Mouse (Mus musculus) heart, postnatal 10 days (tissue): Measurements from ENCODE around the gene Dennd5b. TPM values are rescaled to one million over a fixed set of nuclear protein-coding genes. Genes with fewer than 3 reads are reported as not detected.
A peak's percentile ranks its signal among the peaks of the same experiment; 100 is the strongest.
"Not testable (repeated sequence)": the region's sequence is repeated elsewhere in the genome, so short reads cannot be mapped to it uniquely, and the experiment has no call there.

Experiments used
- DNase-seq, 2 experiments: peaks; one replicate each; pipeline ENCODE4 v3.0.0; 2021
- intact Hi-C: fragments of 180-260 bp; cut with DNase I; formaldehyde crosslinking; loops from one replicate; pipeline ENCODE4 v1.15.1; 2025
- total RNA-seq, 2 experiments: library from RNA; stranded (reverse); gene quantifications; 2 replicates each; pipeline ENCODE4 v1.2.3; 2021

Dennd5b gene
- total RNA-seq, 2 experiments from 2014 or later = 27.7 to 32.6 TPM

DNA sequence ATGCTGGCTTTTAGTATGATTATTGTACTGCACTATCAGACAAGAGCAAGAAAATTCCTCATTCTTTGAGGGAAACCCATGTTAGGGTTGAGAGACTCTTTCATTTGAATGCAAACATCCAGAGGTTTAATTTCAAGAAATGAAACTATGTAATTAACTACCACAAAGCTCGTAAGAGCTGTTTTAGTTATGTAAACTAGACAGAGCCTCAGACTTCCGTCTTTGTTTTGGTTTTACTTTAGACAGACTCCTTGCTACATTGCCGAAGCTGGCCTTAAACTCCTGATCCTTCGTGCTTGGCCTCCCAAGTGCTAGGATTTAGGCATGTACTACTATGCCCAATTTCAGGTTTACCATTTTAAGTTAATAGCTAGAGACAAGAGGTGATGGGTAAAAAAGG lies 61.4 kb downstream of the Dennd5b start:
- intact Hi-C loops = no loop called here
- DNase-seq = no peak

DNA sequence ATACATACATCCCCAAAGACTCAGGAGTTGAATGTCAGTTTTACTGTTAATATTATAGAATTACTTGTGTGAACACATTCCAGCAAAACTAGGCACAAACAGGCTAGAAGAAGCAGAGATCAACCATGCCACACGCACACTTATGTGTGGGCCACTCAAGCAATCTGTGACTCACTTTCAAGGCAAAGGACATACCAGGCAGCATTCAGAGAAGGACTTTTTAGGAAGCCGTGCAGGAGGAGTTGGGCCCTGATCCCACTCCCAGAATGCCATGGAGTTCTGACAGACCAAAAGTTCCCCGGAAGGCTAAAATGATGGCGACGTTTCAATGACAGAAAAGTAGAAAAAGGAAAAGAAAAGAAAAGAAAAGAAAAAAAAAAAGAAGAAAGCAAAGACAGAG lies 69.3 kb downstream of the Dennd5b start:
- DNase-seq = no peak
- intact Hi-C loops = no loop called here

DNA sequence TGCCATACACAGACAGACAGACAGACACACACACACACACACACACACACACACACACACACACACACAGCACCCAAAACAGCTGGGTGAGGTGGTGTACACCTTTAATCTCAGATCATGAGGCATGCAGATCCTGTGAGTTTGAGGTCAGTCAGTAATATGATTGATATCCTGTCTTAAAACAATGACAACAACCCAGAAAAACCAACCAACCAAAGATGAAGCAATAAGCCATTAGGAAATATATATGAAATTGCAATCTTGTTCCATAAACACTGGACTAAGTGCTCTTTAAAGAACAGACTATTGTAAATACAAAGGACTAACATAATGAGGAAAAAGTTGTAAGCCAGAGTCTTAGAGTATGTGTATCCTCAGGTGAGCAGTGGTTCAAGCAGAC lies 70.1 kb downstream of the Dennd5b start:
- intact Hi-C loops = no loop called here
- DNase-seq = no peak

DNA sequence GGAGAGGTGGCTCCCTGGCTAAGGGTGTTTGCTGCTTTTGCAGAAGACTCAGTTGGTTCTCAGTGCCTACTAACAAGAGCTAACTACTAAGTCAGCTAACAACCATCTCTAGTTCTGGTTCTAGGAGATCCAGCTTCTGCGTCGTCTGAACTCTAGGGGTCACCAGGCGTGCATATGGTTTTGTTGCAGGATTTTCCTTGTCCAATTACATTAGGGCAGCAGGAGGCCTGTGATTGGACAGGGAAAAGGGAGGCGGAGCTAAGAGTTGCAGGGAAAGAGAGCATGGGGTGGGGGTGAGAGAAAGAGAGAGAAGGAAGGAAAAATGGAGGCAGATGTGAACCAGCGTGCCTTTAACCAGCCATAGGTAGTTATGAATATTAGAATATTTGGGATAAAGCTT lies 83.0 kb downstream of the Dennd5b start:
- no peak for DNase-seq
- intact Hi-C loops = loop anchor here (10.0 kb wide), 1 partner anchor 356 kb away; no protein-coding TSS in a partner anchor

DNA sequence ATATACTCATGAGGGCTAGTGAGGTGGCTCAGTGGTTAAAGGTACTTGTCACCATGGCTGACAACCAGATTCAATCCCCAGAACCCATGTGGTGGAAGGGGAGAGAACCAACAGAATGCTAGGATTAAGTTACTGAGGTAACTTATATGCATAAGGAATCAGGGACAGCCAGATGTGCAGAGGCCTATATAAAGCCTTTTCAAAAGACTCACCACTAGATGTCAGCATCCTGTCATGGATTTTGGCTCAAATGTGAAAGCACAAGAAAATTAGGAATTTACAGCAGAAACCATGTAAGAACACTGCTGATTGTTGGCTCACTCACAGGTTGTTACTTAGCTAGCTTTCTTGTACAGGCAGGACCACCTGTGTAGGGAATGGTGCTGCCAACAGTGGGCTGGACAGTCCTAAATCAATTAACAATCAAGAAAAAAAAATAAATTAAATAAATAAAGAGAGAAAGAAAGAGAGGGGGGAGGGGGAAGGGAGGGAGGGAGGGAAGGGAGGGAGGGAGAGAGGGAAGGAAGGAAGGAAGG lies 90.6 kb downstream of the Dennd5b start:
- intact Hi-C loops = loop anchor here (2.0 to 10.0 kb wide), 2 partner anchors 110 to 364 kb away; no protein-coding TSS in a partner anchor
- DNase-seq = peak; percentile 32 to 34

DNA sequence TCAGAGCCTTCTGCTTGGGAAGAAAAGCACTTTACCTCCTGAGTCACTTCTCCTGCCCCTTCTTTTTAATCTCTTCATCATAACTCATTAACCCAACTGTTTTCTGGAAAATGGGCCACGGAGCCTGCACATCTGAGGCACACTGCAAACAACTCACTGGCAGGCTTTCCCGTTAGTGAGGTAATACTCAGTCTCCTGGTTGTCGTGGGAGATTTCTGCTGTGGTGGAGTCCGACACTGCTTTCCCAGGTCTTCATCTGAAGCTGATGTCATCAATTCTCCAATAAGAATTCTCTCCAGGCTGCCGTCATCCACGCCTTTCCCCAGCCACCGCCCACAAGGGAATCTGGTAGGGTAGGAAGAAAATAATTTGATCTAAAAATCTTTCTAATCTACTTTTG lies 96.5 kb downstream of the Dennd5b start:
- no peak for DNase-seq
- intact Hi-C loops = no loop called here

DNA sequence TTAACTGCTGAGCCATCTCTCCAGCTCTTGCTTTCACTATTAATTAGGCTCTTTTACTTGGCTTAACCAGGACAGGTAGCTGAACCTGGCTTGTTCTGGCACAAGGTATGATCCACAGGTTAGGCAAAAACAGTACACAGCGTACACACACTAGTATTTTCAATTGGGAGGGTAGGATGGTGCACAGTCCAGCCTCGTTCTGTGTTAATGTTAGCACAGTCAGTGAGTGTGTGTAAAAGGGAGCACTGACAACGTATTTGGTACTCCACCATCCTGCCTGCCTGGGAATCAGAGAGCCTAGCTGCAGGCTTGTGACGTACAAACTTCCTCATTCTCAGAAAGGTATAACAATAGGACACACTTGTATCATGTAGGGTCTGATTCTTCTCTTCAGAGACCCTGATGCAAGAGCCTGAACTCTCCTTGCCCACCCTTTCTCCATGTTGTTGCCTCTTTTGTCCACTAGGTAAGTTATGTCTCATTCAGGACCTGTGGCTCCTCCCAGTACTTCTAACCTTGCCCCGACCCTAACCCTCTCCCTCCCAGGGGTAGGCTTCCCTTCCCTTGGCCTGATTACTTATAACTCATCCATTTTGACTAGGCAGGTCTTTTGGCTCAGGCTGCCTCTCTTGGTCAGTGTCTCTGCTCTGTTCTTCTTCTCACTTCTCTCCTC lies 107.0 kb downstream of the Dennd5b start:
- DNase-seq = no peak
- intact Hi-C loops = no loop called here

DNA sequence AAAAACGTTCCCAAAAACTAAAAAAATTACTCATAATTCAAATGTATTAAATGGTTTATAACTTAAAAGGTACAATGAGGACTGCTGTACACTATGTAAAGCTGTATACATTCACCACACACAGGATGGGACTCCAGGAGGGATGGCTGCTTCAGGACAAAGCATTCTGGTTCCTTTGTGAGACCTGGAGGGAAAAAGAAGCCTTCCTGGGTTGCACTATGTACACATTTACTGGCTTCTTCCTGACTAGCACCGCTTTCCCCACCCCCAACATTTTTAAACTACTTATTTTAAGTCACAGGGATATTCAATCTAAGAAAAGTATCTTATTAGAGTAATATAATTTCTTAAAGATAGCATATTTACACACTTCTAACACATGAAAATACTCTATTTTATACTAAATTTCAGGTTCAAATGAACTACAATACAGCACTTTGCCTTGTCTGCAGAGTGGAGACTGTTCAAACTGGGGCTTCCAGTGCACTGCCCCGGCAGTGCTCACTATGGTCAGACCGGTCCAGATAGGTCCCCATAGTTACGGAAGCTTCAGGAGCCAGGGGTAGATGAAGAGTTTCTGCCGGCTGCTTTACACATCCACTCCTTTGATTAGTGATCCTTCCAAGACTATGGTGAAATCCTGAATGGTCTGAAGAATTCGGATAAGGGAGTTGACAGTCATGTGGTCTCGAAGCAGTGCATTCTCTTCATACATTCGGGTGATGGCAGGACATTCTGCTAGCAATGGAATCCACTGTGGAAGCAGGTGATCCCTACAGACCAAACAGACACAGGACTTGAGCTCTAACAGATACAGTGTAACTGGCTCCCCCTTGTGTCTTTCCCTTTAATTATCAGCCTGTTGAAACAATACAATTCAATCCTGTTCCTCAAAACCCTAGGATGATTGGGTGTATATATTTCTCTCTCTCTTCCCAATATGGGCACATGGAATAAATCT lies 108.1 kb downstream of the Dennd5b start:
- intact Hi-C loops = no loop called here
- peak in 1 of 2 experiments; percentile 20 for DNase-seq

DNA sequence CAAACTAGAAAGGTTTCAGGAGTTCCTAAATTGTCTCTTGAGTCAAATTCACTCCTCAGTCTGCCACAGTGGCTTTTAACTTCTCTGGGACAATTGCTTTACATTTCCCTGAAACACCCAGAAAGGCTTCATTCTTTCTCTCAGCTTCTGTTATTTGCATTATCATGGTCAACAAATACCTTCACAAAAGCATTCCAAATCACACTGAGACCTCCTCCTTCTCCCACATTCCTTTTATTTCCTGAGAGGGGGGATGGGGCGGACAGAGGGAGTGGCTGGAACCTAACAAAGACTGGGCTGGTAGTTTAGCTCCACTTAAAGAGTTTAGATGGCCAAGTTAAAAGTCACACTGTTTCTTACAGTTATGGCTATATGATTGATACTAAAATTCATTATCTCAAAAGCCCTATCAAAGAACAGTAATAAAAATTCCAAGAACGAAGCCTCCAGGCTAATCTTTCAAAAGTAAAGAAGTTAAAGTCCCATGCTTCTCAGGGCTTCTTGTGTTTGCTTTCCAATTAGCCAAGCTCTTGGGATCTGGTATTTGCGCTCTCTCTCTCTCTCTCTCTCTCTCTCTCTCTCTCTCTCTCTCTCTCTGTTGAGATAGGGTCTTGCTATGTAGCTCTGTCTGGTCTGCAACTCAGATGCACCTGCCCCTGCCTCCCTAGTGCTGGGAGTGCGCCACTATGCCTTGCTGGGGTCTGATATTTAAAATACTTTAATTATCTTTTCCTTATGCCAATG lies 108.9 kb downstream of the Dennd5b start:
- DNase-seq = no peak
- intact Hi-C loops = no loop called here

DNA sequence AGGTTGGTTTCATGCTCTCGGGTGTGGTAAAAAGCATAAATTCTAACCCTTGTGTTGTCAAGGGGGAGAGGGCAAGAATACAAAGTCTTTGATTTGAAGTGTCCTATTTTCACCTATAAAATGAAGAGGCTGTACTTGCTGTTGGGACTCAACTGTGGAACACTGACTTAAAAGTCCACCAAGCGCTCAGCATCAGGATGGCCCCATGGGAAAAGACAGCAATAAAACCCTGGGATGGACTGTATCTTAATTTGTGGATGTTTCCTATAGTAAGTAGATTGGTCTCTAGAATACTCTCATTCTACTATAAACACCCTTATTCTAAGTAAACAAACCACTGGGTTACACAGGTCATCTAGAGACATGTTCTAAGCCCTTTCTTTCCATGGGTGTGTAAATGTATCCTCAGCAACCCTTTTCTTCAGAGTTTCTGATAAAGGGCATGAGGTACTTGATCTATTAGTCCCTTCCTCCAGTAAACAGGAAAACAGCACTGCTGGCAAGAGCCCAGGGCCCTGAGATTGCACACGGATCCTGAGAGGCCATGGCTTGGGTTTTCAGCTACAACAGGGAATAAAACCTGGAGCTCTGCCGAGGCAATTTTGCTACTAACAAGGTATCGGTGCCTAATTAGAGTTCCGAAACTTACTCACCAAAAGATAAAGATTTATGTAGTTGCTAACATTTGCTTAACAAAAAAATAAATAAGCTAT lies 109.7 kb downstream of the Dennd5b start:
- no peak for DNase-seq
- intact Hi-C loops = no loop called here

DNA sequence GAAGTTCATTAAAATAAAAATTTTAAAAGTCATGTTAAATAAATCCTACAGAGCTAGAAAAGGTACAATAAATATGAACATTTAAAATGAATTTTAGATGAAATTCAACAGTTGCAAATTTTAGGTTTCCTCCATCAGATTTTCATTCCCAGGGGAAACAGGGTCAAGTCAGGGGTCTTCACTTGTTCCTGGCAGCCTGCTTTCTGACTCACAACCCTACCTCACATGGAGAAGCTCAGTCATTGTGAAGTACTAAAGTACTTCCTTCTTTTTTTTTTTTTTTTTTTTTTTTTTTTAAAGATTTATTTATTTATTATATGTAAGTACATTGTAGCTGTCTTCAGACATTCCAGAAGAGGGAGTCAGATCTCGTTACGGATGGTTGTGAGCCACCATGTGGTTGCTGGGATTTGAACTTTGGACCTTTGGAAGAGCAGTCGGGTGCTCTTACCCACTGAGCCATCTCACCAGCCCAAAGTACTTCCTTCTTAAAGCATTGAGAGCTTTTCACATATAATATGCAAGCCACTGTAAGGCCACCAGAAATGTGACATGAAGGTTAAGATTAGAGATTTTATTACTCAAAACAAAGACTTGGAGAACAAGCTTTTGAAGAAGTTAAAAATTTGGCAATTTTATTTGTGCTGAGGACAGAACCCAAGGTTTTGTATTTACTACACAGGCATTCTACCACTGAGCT lies 111.5 kb downstream of the Dennd5b start:
- intact Hi-C loops, DNase-seq: not testable (repeated sequence)

DNA sequence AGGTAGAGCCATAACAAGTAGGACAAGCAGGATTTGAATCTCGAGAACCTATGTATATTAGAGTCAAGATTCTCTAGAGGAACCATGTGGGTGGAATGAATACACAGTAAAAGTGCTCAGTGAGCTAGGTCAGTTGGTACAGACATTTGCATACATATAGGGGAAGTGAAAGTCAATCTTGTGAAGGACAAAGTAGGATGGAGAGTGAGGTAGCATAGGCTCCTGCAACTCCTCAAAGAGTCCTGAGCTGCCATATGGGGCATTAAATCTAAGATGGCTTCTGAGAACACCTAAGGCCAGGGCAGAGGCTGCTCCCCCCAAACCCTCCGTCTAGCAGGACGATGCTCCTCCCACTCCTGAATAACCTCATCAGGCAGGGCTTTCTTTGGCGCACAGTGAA lies 115.5 kb downstream of the Dennd5b start:
- intact Hi-C loops = no loop called here

DNA sequence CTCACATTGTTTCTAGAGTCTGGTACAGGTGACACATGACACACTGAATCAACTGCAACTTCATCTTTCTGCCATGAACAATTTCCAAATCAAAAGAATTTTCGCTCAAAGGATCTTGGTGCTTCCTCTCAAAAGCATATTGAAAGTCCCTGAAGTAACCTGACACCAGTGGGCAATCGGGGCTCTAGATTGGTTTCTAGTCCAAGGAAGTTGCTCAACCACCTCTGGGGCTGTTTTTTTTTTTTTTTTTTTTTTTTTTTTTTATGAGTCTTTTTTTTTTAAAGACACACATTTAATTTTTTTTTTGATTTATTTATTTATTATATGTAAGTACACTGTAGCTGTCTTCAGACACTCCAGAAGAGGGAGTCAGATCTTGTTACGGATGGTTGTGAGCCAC lies 121.0 kb downstream of the Dennd5b start:
- intact Hi-C loops = no loop called here
- DNase-seq = no peak

More for the DNA sequence above, 115.5 kb downstream of the Dennd5b start:
- no peak for DNase-seq

DNA sequence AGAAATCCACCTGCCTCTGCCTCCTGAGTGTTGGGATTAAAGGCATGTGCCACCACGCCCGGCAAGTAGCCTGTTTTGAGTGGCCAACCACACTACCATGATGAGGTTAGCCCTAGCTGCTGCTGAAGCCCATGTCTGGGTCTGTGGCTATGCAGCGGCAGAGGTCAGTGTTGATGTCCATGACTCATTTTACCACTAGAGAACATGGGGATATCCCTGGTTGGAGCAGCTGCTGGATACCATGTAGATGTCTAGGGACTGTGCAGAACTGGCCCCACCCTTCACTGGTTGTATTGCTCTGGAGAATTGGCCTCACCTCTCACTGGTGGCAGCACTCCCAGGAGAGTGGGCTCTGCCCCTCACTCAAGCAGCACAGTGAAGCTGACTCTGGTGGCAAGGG lies 126.4 kb downstream of the Dennd5b start:
- no peak for DNase-seq
- intact Hi-C loops = no loop called here

DNA sequence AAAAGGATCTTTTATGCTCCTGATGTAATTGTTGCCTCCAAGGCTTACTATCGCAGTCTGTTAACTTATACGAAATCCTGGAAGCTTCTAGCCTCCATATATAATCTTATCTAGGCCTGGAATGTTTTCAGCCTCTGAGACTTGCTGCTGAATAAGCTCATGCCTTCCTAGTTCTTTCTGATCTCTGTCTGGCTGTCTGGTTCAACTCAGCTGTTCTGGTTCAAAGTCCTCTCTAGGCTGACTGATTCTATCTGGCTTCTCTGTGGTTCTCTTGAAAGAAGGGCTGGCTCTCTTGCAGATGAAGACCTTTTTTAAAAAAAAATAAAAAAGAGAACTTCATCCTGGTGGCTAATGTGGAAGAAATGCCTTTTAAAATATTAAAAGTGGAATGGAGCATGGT lies 128.6 kb downstream of the Dennd5b start:
- intact Hi-C loops = no loop called here
- no peak for DNase-seq

DNA sequence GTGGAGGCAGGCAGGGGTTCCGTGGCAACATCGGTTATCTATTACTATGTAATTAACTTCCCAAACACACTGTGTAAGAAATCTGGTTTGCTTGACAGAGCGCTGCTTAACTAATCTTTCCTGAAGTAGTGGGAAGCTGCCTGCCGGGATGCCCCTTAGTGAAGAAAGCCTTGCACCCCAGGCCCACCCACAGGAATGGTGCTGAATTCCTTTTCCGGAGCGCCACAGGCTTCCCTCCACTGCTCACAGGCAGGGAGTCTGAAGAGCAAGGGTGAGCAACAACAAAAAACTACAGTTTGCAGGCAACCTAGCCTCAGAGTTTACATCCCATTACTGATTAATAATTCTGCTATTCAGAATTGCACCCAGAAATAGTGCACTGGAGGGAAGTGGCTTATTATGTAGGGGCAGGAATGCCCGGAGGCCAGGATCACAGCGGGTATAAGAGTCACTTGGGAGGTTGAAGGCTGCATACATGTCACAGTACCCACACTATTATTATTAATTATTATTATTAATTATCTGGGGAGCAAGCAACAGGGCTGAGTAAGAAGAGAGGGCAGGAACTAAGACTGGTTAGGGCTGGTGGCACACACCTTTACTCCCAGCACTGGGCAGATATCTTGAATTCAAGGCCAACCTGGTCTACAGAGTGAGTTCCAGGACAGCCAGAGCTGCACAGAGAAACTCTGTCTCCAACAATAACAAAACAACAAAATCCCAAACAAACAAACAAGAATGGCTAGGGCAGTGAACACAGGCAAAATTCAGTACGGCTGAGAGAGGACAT lies 129.2 kb downstream of the Dennd5b start:
- intact Hi-C loops = no loop called here
- no peak for DNase-seq

DNA sequence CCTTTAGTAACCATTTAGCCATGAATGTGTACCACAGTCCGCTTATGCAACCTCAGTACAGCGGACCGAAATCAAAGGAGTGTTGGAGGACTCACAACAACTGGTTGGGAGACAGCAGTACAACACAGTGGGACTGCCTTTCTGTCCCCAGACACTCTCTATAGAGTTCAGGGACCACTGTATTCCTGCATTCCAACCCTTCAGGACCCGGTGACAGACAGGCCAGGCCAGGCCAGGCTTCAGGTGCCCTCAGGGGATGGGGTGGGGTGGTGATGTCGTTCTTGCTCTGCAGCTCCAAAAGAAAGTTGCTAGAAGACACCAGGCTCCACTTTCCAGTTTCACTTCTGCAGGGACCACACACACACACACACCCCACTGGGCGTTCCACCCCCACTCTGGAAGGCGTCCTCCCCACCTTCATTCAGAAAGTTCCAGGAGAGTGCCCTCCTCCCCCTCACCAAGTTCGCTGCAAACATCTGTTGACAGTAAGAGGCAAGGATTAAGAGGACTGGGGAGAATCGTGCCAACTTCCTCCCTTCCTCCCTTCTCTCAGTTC lies 130.0 kb downstream of the Dennd5b start:
- DNase-seq = peak in 1 of 2 experiments; percentile 11
- intact Hi-C loops = no loop called here

DNA sequence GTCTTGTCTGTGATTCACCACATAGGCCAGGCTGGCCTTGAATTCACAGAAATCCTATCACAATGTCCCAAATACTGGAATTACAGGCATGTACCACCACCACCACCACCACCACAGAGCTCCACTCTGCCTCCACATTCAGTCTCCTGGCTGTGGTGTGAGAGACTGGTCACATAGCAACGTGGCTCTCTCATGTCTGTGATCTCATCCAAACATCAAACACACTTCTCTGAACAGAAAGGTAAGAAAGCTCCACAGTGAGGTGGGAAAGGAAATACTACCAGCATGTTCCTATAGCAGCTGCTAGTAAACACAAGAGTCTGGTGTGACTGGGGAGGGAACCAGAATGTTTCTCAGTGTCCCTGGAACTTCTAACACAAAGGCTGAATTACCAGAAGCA lies 140.2 kb downstream of the Dennd5b start:
- intact Hi-C loops = no loop called here
- DNase-seq = no peak
